Mouse (Mus musculus): ENCODE results near the gene Pcsk2.

DNA sequence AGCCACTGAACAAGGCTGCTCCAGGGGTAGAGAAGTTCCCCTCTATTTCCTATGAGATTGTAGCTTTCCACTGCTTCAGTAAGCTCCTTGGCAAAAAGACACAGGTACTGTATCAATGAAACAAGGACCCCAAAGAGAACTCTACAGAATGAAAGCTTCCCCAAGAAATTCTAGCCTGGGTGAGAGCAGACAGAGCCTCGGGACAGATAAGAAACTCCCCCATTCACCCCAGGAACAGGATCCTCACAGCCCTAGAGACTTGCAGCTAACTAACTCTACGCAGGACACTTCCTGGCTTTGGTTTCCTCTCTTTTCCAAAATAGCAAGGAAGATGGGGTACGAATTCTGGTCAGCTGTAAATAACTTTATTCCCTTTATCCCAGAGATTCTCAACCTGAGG is 301.3 kb downstream of the Pcsk2 start:
- TF ChIP-seq POLR2A (IDR thresholded peaks at IDR 0.05; ENCODE audit: insufficient read depth, low read depth, low read length) (no peak), CTCF (IDR thresholded peaks at IDR 0.05) (no peak), EP300 (IDR thresholded peaks at IDR 0.05; ENCODE audit: insufficient read depth, low read depth, low read length) (no peak)
